Mouse (Mus musculus) liver, adult 2 months (tissue): ENCODE results near the gene Trex1. TPM values are rescaled to one million over a fixed set of nuclear protein-coding genes. Genes with fewer than 3 reads are reported as not detected.

Source experiments
- DNase-seq: peaks from one replicate; pipeline ENCODE4 v3.0.0-alpha.2; 2011; ENCODE audit warnings: low read depth, low spot score; ENCODE audit errors: extremely low read depth
- H3K27ac ChIP-seq: fragments of 200-500 bp; replicated peaks from 2 replicates; pipeline ENCODE4 v1.5.1; 2012; ENCODE audit warnings: low read depth, mild to moderate bottlenecking, control low read depth, inconsistent platforms, low read length; ENCODE audit not compliant: insufficient read depth
- H3K27me3 ChIP-seq: fragments of 200-500 bp; 2 replicates; pipeline ENCODE4 v1.6.1; 2012; ENCODE audit warnings: mild to moderate bottlenecking, moderate library complexity, low read length, inconsistent platforms; ENCODE audit not compliant: control insufficient read depth, insufficient read depth
- H3K36me3 ChIP-seq: fragments of 200-500 bp; 2 replicates; pipeline ENCODE4 v1.6.1; 2012; ENCODE audit warnings: low read length, inconsistent platforms; ENCODE audit not compliant: control insufficient read depth, insufficient read depth
- H3K4me1 ChIP-seq: fragments of 200-500 bp; 2 replicates; pipeline ENCODE4 v1.6.1; 2011; ENCODE audit warnings: low read length; ENCODE audit not compliant: control insufficient read depth, insufficient read depth
- H3K4me3 ChIP-seq: fragments of 200-500 bp; 2 replicates; pipeline ENCODE4 v1.5.1; 2011; ENCODE audit warnings: low read depth, mild to moderate bottlenecking, control low read depth, low read length, moderate library complexity; ENCODE audit not compliant: insufficient read depth
- H3K79me2 ChIP-seq: fragments of 200-500 bp; 2 replicates; pipeline ENCODE4 v1.6.1; 2012; ENCODE audit warnings: inconsistent platforms, mild to moderate bottlenecking, low read length, moderate library complexity; ENCODE audit not compliant: control insufficient read depth, insufficient read depth
- H3K9ac ChIP-seq: fragments of 200-500 bp; 2 replicates; pipeline ENCODE4 v1.6.1; 2012; ENCODE audit warnings: low read depth, mild to moderate bottlenecking, control low read depth, inconsistent platforms, low read length
- CTCF ChIP-seq: fragments of 200-500 bp; IDR thresholded peaks from 2 replicates; pipeline ENCODE4 v1.5.1; 2011; ENCODE audit warnings: low read depth, low read length, control low read depth
- POLR2A ChIP-seq: fragments of 200-500 bp; IDR thresholded peaks from 2 replicates; pipeline ENCODE4 v1.6.1; 2011; ENCODE audit warnings: low read length, control low read depth; ENCODE audit not compliant: insufficient read depth; ENCODE audit errors: extremely low read depth
- WGBS: fragments of 180-500 bp; shearing (Covaris S2); methylation state at CpG from one replicate; pipeline ENCODE4 v1.1.7; 2018; 5-methylcytosine and 5-hydroxymethylcytosine counted together
- polyA plus RNA-seq: library from polyadenylated mRNA; depleted of rRNA; stranded (reverse); fragments of >200 nt; gene quantifications from 2 replicates; pipeline ENCODE4 v1.2.3, GENCODE M21; 2012
- total RNA-seq: library from RNA; depleted of rRNA; stranded (reverse); fragments of >200 nt; gene quantifications from 2 replicates; pipeline ENCODE4 v1.2.3, GENCODE M21; 2014

Gene Trex1
- total and polyA plus RNA-seq, 2 experiments: 8.4 to 41.1 TPM

DNA sequence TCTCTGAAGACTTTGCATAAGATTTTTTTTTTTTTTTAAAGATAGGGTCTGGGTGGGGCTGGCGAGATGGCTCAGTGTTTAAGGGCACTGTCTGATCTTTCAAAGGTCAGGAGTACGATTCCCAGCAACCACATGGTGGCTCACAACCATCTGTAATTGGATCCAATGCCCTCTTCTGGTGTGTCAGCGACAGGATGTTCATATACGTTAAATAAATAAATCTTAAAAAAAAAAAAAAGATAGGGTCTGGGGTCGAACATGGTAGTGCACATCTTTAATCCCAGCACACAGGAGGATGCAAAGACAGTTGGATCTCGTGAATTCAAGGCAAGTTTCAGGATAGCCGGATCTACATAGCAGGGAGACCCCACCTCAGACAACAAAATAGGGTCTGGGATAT, 10.2 kb downstream of the Trex1 start:
- H3K9ac ChIP-seq: no peak overlapping the region
- peaks cover under 1% of the 10 kb centered on the region for H3K4me1 ChIP-seq
- TF ChIP-seq CTCF (no peak), POLR2A (no peak)
- H3K36me3 ChIP-seq: no peaks in the 10 kb centered on the region
- H3K4me3 ChIP-seq: no peak overlapping the region
- H3K27me3 ChIP-seq: no peaks in the 10 kb centered on the region
- DNase-seq: no peak
- no peak overlapping the region for H3K27ac ChIP-seq
- H3K79me2 ChIP-seq: no peaks in the 10 kb centered on the region
- 80% methylated on average over 7 of the region's 7 CpGs for WGBS

DNA sequence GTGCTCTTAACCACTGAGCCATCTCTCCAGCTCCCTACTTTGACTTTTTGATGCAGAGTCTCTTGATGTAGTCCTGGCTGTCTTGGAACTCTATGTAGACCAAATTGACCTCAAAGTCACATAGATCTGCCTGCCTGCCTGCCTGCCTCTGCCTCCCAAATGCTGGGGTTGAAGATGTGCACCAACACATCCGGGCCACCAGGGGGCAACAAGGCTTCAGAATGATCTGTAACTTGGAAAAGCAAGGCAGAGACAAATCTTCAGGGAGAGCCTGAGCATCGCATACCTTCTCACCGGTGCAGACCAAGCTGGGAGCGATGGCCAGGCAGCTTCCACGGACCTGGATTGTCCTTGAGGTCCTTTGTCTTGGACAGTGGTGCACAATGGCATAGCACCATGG, 13.2 kb downstream of the Trex1 start:
- DNase-seq: peak; percentile 40
- H3K9ac ChIP-seq: no peak overlapping the region
- WGBS: 34% methylated on average over 5 of the region's 5 CpGs
- peak; percentile 84 for TF ChIP-seq CTCF
- TF ChIP-seq POLR2A: no peak
- H3K36me3 ChIP-seq: no peaks in the 10 kb centered on the region
- no peaks in the 10 kb centered on the region for H3K79me2 ChIP-seq
- no peaks in the 10 kb centered on the region for H3K4me1 ChIP-seq
- no peaks in the 10 kb centered on the region for H3K27me3 ChIP-seq
- H3K4me3 ChIP-seq: no peak overlapping the region
- no peak overlapping the region for H3K27ac ChIP-seq

DNA sequence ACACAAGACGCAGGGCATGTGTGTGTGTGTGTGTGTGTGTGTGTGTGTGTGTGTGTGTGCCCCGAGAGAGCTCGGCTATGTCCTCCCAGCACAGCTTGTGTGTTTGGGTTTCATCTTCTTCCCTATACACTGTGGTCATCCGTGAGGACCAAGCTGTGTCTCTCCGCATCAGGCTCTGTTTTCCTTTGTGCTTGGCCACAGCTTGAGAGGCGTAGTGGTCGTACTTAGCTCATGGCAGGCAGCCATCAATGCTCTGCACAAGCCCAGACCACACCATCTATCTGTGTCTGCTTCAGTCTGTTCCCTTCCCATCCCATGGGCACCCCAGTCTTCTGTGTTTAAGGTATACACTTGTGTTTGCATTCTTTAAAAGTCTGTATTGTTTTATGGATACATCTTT, 18.2 kb downstream of the Trex1 start:
- no peaks in the 10 kb centered on the region; the same call in 1 of the 2 replicates for H3K4me1 ChIP-seq
- TF ChIP-seq POLR2A: no peak
- no peak for TF ChIP-seq CTCF
- peaks cover 6% of the 10 kb centered on the region; the same call in 1 of the 2 replicates for H3K27me3 ChIP-seq
- no peaks in the 10 kb centered on the region for H3K36me3 ChIP-seq
- no peaks in the 10 kb centered on the region for H3K79me2 ChIP-seq
- no peak overlapping the region for H3K4me3 ChIP-seq
- DNase-seq: no peak
- WGBS: 64% methylated on average over 7 of the region's 7 CpGs
- H3K9ac ChIP-seq: no peak overlapping the region
- no peak overlapping the region for H3K27ac ChIP-seq

DNA sequence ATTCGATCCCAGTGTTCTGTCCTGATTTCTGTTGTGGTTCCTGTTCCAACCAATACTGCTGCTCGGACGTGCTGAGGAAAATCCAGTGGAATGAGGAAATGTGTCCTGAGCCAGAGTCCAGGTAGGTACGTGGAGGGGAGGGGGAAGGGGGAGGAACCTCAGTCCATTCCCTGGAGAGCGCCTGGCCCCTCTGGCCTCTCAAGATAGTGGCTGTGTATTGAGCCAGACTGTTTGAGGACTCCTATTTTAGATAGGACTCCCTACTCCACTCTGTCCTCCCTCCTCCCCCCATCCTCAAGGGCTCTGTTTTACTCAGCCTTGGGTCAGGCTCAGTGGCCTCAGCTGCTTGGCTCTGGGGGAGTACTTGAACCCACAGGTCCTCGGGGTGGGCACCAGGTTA, 18.6 kb downstream of the Trex1 start:
- TF ChIP-seq CTCF (no peak), POLR2A (no peak)
- DNase-seq: no peak
- WGBS: 62% methylated on average over 6 of the region's 6 CpGs
- Histone ChIP-seq H3K4me1 (no peaks in the 10 kb centered on the region; the same call in 1 of the 2 replicates), H3K79me2 (no peaks in the 10 kb centered on the region), H3K36me3 (no peaks in the 10 kb centered on the region), H3K27me3 (peaks cover 6% of the 10 kb centered on the region; the same call in 1 of the 2 replicates), H3K9ac (no peak overlapping the region), H3K4me3 (no peak overlapping the region), H3K27ac (no peak overlapping the region)

DNA sequence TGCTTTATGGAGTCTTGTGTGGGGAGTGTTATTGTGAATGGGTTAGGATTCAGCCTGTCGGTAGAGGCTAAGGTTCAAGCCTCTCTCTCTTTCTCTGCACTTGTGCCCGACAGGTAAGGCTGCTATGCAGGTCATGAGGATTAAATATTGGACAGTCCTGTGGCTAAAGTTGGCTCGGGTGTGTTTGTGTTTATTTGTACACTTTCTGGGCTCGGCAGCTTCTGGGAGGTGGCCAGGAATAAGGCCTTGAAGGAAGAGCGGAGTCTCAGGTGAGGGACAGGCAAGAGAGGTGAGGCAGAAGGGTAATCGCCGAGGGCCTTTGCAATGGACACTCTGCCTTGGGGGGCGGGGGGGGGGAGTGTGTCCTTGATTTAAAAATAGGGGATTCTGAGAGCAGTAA, 19.3 kb downstream of the Trex1 start:
- H3K27ac ChIP-seq: no peak overlapping the region
- H3K4me3 ChIP-seq: no peak overlapping the region
- no peaks in the 10 kb centered on the region for H3K79me2 ChIP-seq
- peak; percentile 36 for DNase-seq
- H3K27me3 ChIP-seq: peaks cover 6% of the 10 kb centered on the region; the same call in 1 of the 2 replicates
- no peaks in the 10 kb centered on the region; the same call in 1 of the 2 replicates for H3K4me1 ChIP-seq
- 40% methylated on average over 8 of the region's 8 CpGs for WGBS
- 0 out of 2 replicates have a peak overlapping the region, but pooled peaks have one; percentile 17 for H3K9ac ChIP-seq
- H3K36me3 ChIP-seq: no peaks in the 10 kb centered on the region
- TF ChIP-seq CTCF (no peak), POLR2A (no peak)

DNA sequence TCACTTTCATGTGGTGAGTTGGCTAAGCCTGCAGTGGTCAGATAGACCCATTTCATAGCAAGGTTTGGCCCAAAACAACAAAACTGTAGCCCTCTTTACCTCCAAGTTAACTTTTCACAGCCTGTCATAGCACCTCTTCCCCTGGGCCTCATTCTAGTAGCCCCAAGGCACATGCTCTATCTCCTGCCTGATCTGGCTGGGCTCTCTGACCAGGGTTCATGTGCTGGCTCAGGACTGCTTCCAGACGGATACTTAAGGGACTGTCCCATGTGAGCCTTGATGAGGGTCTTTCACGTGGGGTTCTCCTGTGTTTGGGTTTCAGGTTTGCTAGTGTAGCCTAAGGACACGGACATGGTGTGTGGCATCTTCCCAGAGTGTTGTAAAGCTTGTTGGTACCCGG, 19.9 kb downstream of the Trex1 start:
- no peak for TF ChIP-seq POLR2A
- TF ChIP-seq CTCF: no peak
- no peaks in the 10 kb centered on the region for H3K79me2 ChIP-seq
- H3K9ac ChIP-seq: peak overlapping the region; percentile 17; the same call in 1 of the 2 replicates
- H3K27ac ChIP-seq: 0 out of 2 replicates have a peak overlapping the region, but pooled peaks have one; percentile 5
- DNase-seq: no peak
- peak overlapping the region; percentile 42 for H3K4me3 ChIP-seq
- no peaks in the 10 kb centered on the region for H3K36me3 ChIP-seq
- no peaks in the 10 kb centered on the region; the same call in 1 of the 2 replicates for H3K4me1 ChIP-seq
- peaks cover 6% of the 10 kb centered on the region; the same call in 1 of the 2 replicates for H3K27me3 ChIP-seq
- 73% methylated on average over 4 of the region's 4 CpGs for WGBS
